Comparison of ENCODE assay signal across 21 mouse cellular contexts in the genomic region with DNA sequence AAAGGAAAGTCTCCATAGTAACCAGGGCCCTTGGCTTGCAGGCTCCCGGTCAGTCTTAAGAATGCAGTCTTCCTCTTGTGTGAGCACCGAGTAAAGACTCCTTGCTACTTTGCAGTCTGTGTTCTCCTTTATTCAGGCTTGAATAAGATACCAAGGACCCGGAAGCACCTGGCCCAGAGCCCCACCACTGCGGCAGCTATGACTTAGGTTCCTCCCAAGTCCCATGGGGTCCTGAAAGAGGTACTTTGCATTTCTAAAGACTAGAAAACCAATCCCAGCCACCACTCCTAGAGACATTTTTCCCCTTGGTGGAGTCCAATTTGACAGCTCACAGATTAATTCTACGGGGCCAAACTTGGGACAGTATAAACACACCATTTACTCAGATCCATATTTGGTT. TPM values are rescaled to one million over a fixed set of nuclear protein-coding genes. Genes with fewer than 3 reads are reported as not detected.
"Had no signal": no experiment of that assay in that cellular context is flagged by ENCODE, and none has a peak within 500 bp of the region (broad histone marks: within the 10 kb centered on the region; RNA-seq: fewer than 3 reads in every experiment).

No protein-coding gene starts in this region.

- H3K27ac ChIP-seq: liver, embryonic 14.5 days; midbrain, embryonic 10.5 days; midbrain, embryonic 12.5 days; midbrain, embryonic 15.5 days; neural tube, embryonic 12.5 days; stomach, embryonic 15.5 days; stomach, postnatal 0 days had no signal

- DNase-seq: lung, adult 18-20 months; lung, embryonic 14.5 days; lung, postnatal 10 days; lung, postnatal 4 days; retina, postnatal 1 day; right cerebral cortex, adult 18-20 months; right cerebral cortex, postnatal 25 days; thymus, adult 18-20 months; thymus, postnatal 25 days; thymus, postnatal 4 days had no signal

- H3K9me3 ChIP-seq: midbrain, embryonic 10.5 days; midbrain, embryonic 12.5 days; midbrain, embryonic 15.5 days; neural tube, embryonic 12.5 days; stomach, embryonic 15.5 days had no signal

- H3K9ac ChIP-seq: liver, embryonic 14.5 days; lung, embryonic 14.5 days; midbrain, embryonic 12.5 days; midbrain, embryonic 15.5 days; neural tube, embryonic 12.5 days; stomach, embryonic 15.5 days had no signal

- H3K4me1 ChIP-seq: midbrain, embryonic 12.5 days; midbrain, embryonic 15.5 days; neural tube, embryonic 12.5 days; stomach, embryonic 15.5 days had no signal

- H3K4me2 ChIP-seq: lung, embryonic 14.5 days; midbrain, embryonic 12.5 days; midbrain, embryonic 15.5 days; neural tube, embryonic 12.5 days; stomach, embryonic 15.5 days had no signal

- H3K27me3 ChIP-seq: midbrain, embryonic 12.5 days; midbrain, embryonic 15.5 days; neural tube, embryonic 12.5 days; stomach, embryonic 15.5 days had no signal

- H3K36me3 ChIP-seq: midbrain, embryonic 10.5 days; midbrain, embryonic 12.5 days; midbrain, embryonic 15.5 days; neural tube, embryonic 12.5 days; stomach, embryonic 15.5 days had no signal

- H3K4me3 ChIP-seq: midbrain, embryonic 10.5 days; midbrain, embryonic 12.5 days; midbrain, embryonic 15.5 days; neural tube, embryonic 12.5 days; stomach, embryonic 15.5 days had no signal

RNA-seq across cellular contexts. Expression of a gene that starts 51.7 kb away (rescaled TPM):
- total RNA-seq: megakaryocyte, adult 5-6 weeks; megakaryocyte-erythroid progenitor cell, adult 5-6 weeks; monocyte, adult 5-6 weeks; neutrophil, adult 5-6 weeks had no signal
